Mouse (Mus musculus) G1E (cell line): ENCODE results near the gene Nlk.

Experiments
- CTCF ChIP-seq: IDR thresholded peaks from 2 replicates; pipeline ENCODE4 v1.5.1; 2012; ENCODE audit warnings: low read depth, low read length, inconsistent platforms, mixed read lengths
- GATA1 ChIP-seq: IDR thresholded peaks from 2 replicates; pipeline ENCODE4 v1.6.1; 2012; ENCODE audit warnings: borderline replicate concordance, low read length, inconsistent platforms, mixed read lengths
- POLR2AphosphoS5 ChIP-seq: IDR thresholded peaks from 2 replicates; pipeline ENCODE4 v1.6.1; 2012; ENCODE audit warnings: low read depth, low read length, inconsistent platforms; ENCODE audit not compliant: insufficient replicate concordance

DNA sequence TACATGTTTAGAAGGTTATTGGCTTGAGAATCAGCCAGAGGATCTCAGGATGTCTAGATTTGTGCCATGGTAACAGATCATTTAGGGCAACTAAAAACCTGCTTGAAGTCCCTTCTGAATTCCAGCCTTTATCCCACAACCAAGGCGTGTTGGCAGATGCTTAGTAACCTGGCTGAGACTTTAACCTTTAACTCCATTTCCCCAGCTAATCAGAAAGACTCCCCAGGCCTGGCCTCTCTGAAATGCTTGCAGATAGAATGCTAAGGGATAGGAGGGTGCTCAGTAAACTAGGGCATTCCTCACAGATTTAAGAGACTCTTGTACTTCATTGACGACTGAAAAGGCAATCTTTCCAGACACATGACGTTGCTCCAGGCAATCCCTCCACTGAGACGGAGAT lies 20.5 kb upstream of the Nlk start:
- TF ChIP-seq GATA1, result no peak
- no peak for TF ChIP-seq CTCF
- TF ChIP-seq POLR2AphosphoS5, result no peak
